Mouse (Mus musculus) liver, embryonic 15.5 days (tissue): ENCODE measurements around the gene Flvcr1. TPM values are rescaled to one million over a fixed set of nuclear protein-coding genes. Genes with fewer than 3 reads are reported as not detected.

Experiments
- ATAC-seq: fragments of 200-750 bp; cut with Nextera tagmentation; 2 replicates; pipeline ENCODE4 v1.8.0; 2017; ENCODE audit warnings: moderate number of reproducible peaks, mild to moderate bottlenecking, moderate library complexity; ENCODE audit not compliant: insufficient read depth
- H3K27ac ChIP-seq: fragments of 300-500 bp; sonication (generic); replicated peaks from 2 replicates; pipeline ENCODE4 v1.5.1; 2015; ENCODE audit warnings: mild to moderate bottlenecking, inconsistent platforms
- H3K27me3 ChIP-seq: fragments of 300-500 bp; sonication (generic); 2 replicates; pipeline ENCODE4 v1.6.1; 2015; ENCODE audit warnings: mild to moderate bottlenecking, inconsistent platforms
- H3K36me3 ChIP-seq: fragments of 300-500 bp; sonication (generic); replicated peaks from 2 replicates; pipeline ENCODE4 v1.6.1; 2015; ENCODE audit warnings: moderate library complexity, mild to moderate bottlenecking, inconsistent platforms
- H3K4me1 ChIP-seq: fragments of 300-500 bp; sonication (generic); replicated peaks from 2 replicates; pipeline ENCODE4 v1.6.1; 2015; ENCODE audit warnings: inconsistent platforms
- H3K4me2 ChIP-seq: fragments of 300-500 bp; sonication (generic); 2 replicates; pipeline ENCODE4 v1.6.1; 2015; ENCODE audit warnings: moderate library complexity, mild to moderate bottlenecking, inconsistent platforms
- H3K4me3 ChIP-seq: fragments of 300-500 bp; sonication (generic); replicated peaks from 2 replicates; pipeline ENCODE4 v1.5.1; 2015; ENCODE audit warnings: mild to moderate bottlenecking, inconsistent platforms
- H3K9ac ChIP-seq: fragments of 300-500 bp; sonication (generic); 2 replicates; pipeline ENCODE4 v1.6.1; 2015; ENCODE audit warnings: moderate library complexity, mild to moderate bottlenecking, inconsistent platforms
- H3K9me3 ChIP-seq: fragments of 300-500 bp; sonication (generic); replicated peaks from 2 replicates; pipeline ENCODE4 v1.6.1; 2016; ENCODE audit warnings: inconsistent platforms
- WGBS: fragments of 180-500 bp; shearing (Covaris S2); methylation state at CpG from one replicate; pipeline ENCODE4 v1.1.7; 2015; ENCODE audit warnings: mixed read lengths; ENCODE audit not compliant: insufficient replicate concordance; 5-methylcytosine and 5-hydroxymethylcytosine counted together
- polyA plus RNA-seq: library from polyadenylated mRNA; unstranded; fragments of >200 nt; fragmentation: Nextera tagmentation; extraction: Ambion mirVana; gene quantifications from 2 replicates; pipeline ENCODE4 v1.2.1, GENCODE M21; 2015

Flvcr1 gene
- polyA plus RNA-seq, 1 experiment from 2014 or later = 2.5 TPM

- Histone ChIP-seq H3K9me3 (no peaks in the 10 kb centered on the region), H3K4me2 (peak within 1 kb of the TSS; percentile 86), H3K4me1 (peaks cover 36% of the 10 kb centered on the region), H3K27ac (peak within 1 kb of the TSS; percentile 75), H3K36me3 (peaks cover 33% of the 10 kb centered on the region), H3K9ac (peak within 1 kb of the TSS; percentile 92), H3K4me3 (peak within 1 kb of the TSS; percentile 98), H3K27me3 (no peaks in the 10 kb centered on the region)
- peak; percentile 90 for ATAC-seq
- under 1% methylated on average over 56 of the region's 56 CpGs for WGBS
Observed at GRCm38 (mm10) chr1:191062781-191063485, 37.0 kb upstream of the Flvcr1 start, which contains the start of the genes Tatdn3 and Nsl1. Gene Tatdn3, minus strand, starts transcription at chr1:191062932. Gene Nsl1, plus strand, starts transcription at chr1:191063012.

GRCm38 (mm10) chr1:191062241-191062780 lies 36.4 kb upstream of the Flvcr1 start:
- WGBS = 4% methylated on average over 15 of the region's 15 CpGs
- no peak; the same call in 1 of the 2 replicates for ATAC-seq
- no peaks in the 10 kb centered on the region for H3K9me3 ChIP-seq
- H3K4me2 ChIP-seq = peak overlapping the region; percentile 86
- H3K4me3 ChIP-seq = peak overlapping the region; percentile 98
- peak overlapping the region; percentile 30; the same call in 1 of the 2 replicates for H3K27ac ChIP-seq
- no peaks in the 10 kb centered on the region for H3K27me3 ChIP-seq
- peak overlapping the region; percentile 92 for H3K9ac ChIP-seq
- peaks cover 27% of the 10 kb centered on the region for H3K36me3 ChIP-seq
- peaks cover 36% of the 10 kb centered on the region for H3K4me1 ChIP-seq

DNA sequence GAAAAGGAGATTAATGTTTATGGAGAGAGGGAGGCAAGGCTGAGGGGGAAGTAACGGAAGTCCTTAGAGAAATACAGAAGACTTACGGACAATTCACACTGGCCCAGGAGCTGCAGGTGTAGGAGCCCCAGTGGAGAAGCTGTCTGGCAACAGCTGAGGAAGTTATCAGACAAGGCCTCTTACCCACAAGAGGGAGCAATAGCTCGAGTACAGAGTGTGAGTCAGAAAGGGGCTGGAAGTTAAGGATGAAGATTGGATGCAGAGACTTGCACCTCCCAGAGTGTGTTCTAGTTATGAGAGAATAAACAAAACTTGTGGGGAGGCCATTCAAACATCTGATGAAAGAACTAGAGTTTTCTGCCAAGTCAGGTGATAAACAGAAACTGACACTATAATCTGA lies 31.5 kb upstream of the Flvcr1 start:
- Histone ChIP-seq H3K9ac (no peak overlapping the region), H3K9me3 (no peaks in the 10 kb centered on the region), H3K27ac (no peak overlapping the region), H3K4me2 (no peak overlapping the region), H3K4me1 (peaks cover 30% of the 10 kb centered on the region), H3K36me3 (no peaks in the 10 kb centered on the region), H3K27me3 (no peaks in the 10 kb centered on the region), H3K4me3 (no peak overlapping the region)
- 48% methylated on average over 3 of the region's 3 CpGs for WGBS
- no peak for ATAC-seq

DNA sequence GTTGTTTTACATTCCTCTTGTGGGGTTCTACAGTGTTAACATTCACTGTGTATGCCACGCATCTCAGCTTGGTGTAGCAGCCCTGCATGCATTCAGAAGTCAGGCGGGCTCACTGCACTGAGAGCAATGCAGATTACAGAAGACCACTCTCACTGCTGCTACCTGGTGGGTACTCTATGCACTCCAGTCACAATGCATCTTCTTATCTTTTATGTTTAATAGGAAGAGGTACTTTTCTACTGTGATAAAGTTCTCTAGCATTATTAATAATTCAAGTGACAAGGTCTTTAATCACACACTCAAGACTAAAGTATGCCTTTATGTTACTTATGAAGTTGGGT lies 29.5 kb upstream of the Flvcr1 start:
- H3K4me1 ChIP-seq = peaks cover 17% of the 10 kb centered on the region
- H3K36me3 ChIP-seq = no peaks in the 10 kb centered on the region
- no peak overlapping the region for H3K9ac ChIP-seq
- H3K27me3 ChIP-seq = no peaks in the 10 kb centered on the region
- no peaks in the 10 kb centered on the region for H3K9me3 ChIP-seq
- 37% methylated on average over 2 of the region's 2 CpGs for WGBS
- peak overlapping the region; percentile 57; the same call in 1 of the 2 replicates for H3K27ac ChIP-seq
- ATAC-seq = peak; percentile 61
- no peak overlapping the region for H3K4me2 ChIP-seq
- H3K4me3 ChIP-seq = no peak overlapping the region

- Histone ChIP-seq H3K27me3 (no peaks in the 10 kb centered on the region), H3K4me2 (no peak overlapping the region), H3K36me3 (no peaks in the 10 kb centered on the region), H3K9ac (no peak overlapping the region), H3K9me3 (no peaks in the 10 kb centered on the region), H3K4me1 (peaks cover 17% of the 10 kb centered on the region), H3K4me3 (no peak overlapping the region), H3K27ac (peak overlapping the region; percentile 57)
- 28% methylated on average over 8 of the region's 8 CpGs for WGBS
- peak; percentile 84 for ATAC-seq
Observed at GRCm38 (mm10) chr1:191054870-191055532, 29.0 kb upstream of the Flvcr1 start.

GRCm38 (mm10) chr1:191053555-191053954 lies 27.6 kb upstream of the Flvcr1 start:
- no peaks in the 10 kb centered on the region for H3K36me3 ChIP-seq
- no peak overlapping the region for H3K9ac ChIP-seq
- H3K4me1 ChIP-seq = peaks cover 17% of the 10 kb centered on the region
- H3K4me2 ChIP-seq = no peak overlapping the region
- no peak for ATAC-seq
- WGBS = 65% methylated on average over 3 of the region's 3 CpGs
- no peaks in the 10 kb centered on the region for H3K9me3 ChIP-seq
- H3K27ac ChIP-seq = no peak overlapping the region
- H3K4me3 ChIP-seq = no peak overlapping the region
- no peaks in the 10 kb centered on the region for H3K27me3 ChIP-seq

DNA sequence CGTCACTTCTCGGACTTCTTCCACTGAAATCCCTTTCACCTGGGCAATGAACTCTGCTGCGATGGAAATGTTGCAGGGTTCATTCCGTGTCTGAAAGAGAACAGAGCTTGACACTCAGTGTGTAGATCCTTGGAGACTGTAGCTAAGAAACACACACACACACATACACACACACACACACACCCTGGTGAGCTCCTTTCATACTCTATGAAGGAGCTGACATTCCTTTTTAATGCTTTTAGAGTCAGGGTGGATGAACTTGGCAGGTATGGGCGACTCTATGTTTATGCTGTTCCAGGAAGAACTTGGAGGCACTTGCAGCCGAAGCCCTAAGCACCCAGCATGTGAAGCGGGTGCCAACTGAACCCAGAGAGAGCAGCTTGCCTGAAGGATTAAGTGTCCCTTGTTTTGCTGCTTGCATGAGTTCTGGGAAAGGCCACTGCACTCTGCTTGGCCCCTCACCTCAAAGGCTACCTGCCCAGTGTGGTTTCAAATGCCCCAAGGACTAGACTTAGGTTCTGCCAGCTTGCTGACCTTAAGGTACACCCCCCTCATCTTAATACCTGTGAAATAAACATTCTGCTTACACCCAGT lies 20.4 kb upstream of the Flvcr1 start:
- Histone ChIP-seq H3K36me3 (no peaks in the 10 kb centered on the region), H3K9ac (no peak overlapping the region), H3K9me3 (no peaks in the 10 kb centered on the region), H3K27me3 (no peaks in the 10 kb centered on the region), H3K4me2 (no peak overlapping the region), H3K4me1 (peaks cover 32% of the 10 kb centered on the region), H3K4me3 (no peak overlapping the region), H3K27ac (no peak overlapping the region)
- 71% methylated on average over 7 of the region's 7 CpGs for WGBS
- no peak for ATAC-seq

DNA sequence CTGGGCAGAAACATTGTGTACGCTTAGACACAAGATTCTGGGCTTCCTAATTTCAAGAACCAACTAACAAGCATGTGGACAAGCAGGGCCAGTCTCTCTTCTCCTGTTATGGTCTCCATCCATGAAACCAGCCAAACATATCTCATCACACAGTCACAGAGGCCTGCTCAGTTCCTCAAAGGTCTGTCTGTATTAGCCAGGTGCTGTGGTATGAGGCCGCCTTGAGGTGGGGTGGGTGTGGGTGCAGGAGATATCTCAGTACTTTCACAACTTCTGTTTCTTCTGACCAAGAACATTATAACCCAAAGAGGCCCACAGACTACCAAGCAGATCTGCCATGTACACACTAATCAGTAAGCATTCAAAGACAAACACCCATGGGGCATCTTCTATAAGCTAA lies 19.3 kb upstream of the Flvcr1 start:
- no peak overlapping the region for H3K9ac ChIP-seq
- ATAC-seq = peak; percentile 76

DNA sequence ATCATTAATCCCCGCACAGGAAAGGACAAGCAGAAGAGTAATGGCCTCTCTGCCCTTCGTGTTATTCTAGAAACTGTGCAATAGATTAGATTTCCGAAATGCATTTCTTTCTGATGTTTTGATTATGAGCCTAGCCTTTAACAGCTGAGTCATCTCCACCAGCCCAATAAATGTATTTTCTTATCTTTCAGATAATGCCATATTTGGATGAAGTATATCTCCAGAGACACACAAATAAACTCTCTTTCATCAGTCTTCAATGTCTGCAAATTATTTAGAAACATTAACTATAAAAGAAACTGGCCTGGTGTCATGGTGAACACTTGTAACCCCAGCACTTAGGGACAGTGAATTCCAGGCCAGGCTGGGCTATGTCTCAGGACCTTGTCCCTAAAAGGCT lies 16.7 kb upstream of the Flvcr1 start:
- no peak for ATAC-seq
- Histone ChIP-seq H3K4me3 (no peak overlapping the region), H3K27ac (no peak overlapping the region), H3K36me3 (no peaks in the 10 kb centered on the region), H3K9me3 (no peaks in the 10 kb centered on the region), H3K9ac (no peak overlapping the region), H3K4me2 (no peak overlapping the region), H3K27me3 (no peaks in the 10 kb centered on the region), H3K4me1 (peaks cover 32% of the 10 kb centered on the region)
- 38% methylated on average over 3 of the region's 3 CpGs for WGBS

More for the DNA sequence above, 19.3 kb upstream of the Flvcr1 start:
- WGBS = 44% methylated on average over 2 of the region's 2 CpGs
- Histone ChIP-seq H3K4me1 (peaks cover 32% of the 10 kb centered on the region), H3K27me3 (no peaks in the 10 kb centered on the region), H3K4me2 (no peak overlapping the region), H3K9me3 (no peaks in the 10 kb centered on the region), H3K27ac (peak overlapping the region; percentile 38; the same call in 1 of the 2 replicates), H3K36me3 (no peaks in the 10 kb centered on the region), H3K4me3 (no peak overlapping the region)

DNA sequence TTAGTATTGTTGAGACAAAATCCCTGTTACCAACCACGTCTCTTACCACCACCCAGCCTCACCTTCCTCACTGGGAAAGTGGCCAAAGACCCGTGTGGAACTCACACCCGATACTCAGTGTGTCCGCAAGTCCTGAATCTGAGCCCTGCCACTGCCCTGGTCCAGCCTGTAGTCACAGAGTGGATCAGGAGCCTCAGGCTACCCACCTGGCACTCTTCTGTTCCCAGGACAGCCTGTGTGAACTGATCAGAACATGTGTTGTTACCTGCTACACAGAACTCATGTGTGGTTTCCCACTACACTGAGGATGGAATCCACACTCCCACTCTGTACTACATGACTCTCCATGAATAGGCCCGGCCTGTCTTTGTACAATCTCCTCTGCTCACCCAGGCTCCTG lies 16.1 kb upstream of the Flvcr1 start:
- Histone ChIP-seq H3K36me3 (no peaks in the 10 kb centered on the region), H3K27me3 (0 out of 2 replicates have a peak, but pooled peaks cover 3% of the 10 kb centered on the region), H3K4me3 (no peak overlapping the region), H3K27ac (no peak overlapping the region), H3K9ac (no peak overlapping the region), H3K4me2 (no peak overlapping the region), H3K4me1 (peaks cover 32% of the 10 kb centered on the region), H3K9me3 (no peaks in the 10 kb centered on the region)
- WGBS = 73% methylated on average over 5 of the region's 5 CpGs
- no peak for ATAC-seq

GRCm38 (mm10) chr1:191041352-191041751 lies 15.4 kb upstream of the Flvcr1 start:
- Histone ChIP-seq H3K27ac (no peak overlapping the region), H3K36me3 (no peaks in the 10 kb centered on the region), H3K9me3 (no peaks in the 10 kb centered on the region), H3K4me1 (peaks cover 32% of the 10 kb centered on the region), H3K27me3 (0 out of 2 replicates have a peak, but pooled peaks cover 4% of the 10 kb centered on the region), H3K4me2 (no peak overlapping the region), H3K9ac (no peak overlapping the region), H3K4me3 (no peak overlapping the region)
- no peak for ATAC-seq
